Mouse (Mus musculus) 3134 (cell line): ENCODE measurements around the gene Gm45713.
"Not testable (repeated sequence)": the region's sequence is repeated elsewhere in the genome, so short reads cannot be mapped to it uniquely, and the experiment has no call there.

Experiments
- DNase-seq: peaks from one replicate; pipeline ENCODE4 v3.0.0-alpha.2; 2011; ENCODE audit warnings: low spot score; ENCODE audit not compliant: insufficient read length; ENCODE audit errors: extremely low read depth

The Gm45713 gene

DNA sequence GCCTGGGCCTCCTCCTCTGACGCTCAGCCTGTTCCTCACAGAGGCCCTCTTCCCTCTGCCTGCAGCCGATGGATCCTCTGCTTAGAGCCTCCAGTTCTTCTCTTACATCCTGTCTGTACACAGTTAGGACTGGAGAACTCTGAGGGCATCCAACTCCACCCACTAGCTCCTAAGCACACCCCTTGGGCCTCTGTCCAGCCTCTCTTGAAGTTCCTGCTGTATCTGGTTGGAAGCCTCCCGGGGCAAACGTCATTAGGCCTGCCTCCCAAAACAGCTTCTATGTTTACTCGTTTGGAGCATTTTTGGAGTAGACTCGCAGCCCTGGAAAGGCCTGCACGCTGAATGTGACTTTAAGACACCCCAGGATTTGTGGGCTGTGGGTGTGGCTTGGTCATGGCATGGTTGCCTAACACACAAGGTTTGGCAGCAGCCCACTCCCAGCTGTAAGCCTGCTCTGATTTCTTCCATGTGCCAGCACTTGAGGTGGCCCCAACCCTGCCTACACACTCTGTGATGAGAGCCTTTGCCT, 32.3 kb downstream of the Gm45713 start, which contains the start of gene Fcgrt:
TSS of gene Fcgrt (minus strand) at position 200 of the 529 bp plus-strand sequence.
- peak; percentile 83 for DNase-seq

DNA sequence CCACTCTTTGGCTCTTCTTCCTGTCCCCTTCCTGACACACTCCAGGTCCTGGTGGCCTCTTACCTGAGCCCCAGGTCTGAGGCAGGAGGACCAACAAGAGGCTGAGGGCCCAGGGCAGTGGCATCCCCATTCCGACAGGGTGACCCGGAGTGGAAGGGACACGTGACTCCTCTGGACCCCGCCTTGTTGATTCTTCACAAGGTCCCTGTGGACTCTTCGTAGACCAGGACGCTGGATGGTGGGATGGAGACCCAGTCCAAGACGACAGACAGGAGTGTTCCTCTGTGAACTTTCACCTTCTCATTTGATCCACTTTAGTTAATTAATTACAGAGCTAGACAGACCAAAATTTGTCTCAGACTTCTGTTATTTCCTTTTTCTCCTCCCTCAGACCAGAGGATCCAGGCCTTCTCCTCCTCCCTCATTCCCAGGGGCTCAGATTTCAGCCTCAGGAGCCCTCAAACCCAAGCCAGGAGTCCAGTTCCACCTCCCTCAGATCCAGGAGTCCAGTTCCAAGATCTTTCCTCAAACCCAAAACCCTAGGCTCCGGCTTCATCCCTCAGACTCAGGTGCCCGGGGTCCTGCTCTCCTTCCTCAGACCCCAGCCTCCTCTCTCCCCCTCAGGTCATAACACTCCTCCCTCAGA, 33.0 kb downstream of the Gm45713 start:
- DNase-seq: no peak

DNA sequence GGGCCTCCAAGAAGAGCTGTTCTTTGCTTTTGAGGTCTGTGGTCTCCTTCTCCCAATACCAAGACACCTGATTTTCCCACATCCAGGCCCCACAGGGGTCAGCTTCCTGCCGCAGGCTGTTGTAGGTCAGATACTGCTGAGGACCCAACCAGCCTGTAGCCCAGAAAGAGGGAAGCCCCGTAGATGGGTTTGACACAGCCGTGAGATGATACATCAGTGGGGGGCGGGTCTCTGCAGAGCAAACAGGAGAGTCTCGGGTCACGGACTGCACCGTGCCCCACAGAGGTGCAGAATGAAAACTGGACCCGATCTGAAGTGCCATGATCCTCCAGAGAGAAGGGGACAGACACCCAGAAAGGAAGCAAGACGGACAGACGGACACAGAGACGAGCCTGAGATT, 33.6 kb downstream of the Gm45713 start:
- DNase-seq: no peak

DNA sequence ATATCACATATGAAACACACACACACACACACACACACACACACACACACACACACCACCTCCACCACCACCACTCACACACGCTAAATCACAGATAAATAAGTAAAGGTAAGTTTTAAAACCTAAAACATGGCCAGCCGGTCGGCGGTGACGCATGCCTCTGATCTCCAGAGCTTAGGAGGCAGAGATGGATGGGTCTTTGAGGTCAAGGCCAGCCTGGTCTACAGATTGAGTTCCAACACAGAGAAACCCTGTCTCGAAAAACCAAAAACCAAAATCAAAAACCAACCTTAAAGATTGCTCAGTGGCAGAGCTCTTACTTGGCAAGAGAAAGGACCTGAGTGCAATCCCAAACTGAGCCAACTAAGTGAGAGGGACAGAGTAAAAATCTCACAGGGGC, 36.0 kb downstream of the Gm45713 start:
- no peak for DNase-seq

DNA sequence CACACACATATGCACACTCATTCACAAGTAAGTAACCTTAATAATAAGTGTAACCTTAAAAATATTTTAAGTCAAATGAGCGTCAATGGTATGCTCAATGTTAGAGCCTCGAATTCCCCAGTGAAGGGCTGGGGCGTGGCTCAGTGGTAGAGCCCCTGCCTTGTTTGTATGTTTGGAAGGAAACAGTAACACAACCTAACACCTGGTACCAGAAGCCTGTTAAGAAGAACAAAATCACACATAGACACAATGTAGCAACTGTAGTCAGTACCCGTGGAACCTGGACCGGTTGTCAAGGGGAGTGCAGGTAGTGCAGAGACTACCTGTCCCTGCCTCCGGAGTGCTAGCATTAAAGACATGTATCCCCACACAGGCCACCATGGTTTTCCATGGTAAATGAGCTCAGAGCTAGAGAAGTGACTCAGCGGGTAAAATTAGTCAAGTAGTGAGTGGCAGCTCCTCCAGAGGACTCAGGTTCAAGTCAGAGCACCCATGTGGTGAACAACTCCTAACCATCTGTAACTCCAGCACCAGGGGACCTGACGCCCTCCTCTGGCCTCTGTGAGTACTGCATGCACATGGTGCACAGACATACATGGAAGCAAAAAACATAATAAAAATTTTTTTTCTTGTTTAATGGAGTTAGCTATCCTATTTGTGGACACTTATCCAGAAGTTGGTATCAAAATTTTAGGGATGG, 37.3 kb downstream of the Gm45713 start:
- DNase-seq: no peak

DNA sequence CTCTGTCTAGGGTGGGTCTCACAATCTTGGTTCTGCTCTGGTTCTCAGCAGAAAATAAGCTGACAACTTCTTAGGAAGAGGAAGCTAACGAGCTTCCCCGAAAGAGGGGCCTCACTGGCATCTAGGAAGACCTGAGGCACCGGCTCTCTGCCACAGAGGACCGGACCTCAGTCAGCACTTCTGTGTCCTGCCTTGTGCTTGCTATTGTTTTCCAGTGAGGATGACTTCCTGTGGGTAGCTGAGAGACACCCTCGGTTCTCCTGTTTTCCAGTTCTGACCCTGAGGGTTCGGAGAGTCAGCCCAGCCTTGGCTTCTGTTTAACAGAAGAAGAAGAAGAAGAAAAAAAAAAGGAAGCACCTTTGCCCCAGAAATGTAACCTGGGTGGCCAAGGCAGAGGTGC, 38.6 kb downstream of the Gm45713 start:
- no peak for DNase-seq

DNA sequence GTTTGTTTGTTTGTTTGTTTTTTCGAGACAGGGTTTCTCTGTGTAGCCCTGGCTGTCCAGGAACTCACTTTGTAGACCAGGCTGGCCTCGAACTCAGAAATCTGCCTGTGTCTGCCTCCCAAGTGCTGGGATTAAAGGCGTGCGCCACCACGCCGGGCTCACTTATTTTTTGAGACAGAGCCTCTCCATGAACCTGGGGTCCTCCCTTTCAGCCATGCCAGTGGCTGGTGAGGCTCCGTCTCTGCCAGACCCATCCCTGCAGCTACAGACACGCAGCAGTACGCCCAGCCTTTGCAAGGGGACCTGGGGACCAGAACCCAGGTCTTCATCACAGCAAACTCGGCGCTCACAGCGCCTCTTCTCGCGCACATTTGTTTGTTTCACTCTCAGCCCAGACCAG, 40.1 kb downstream of the Gm45713 start:
- not testable (repeated sequence) for DNase-seq

DNA sequence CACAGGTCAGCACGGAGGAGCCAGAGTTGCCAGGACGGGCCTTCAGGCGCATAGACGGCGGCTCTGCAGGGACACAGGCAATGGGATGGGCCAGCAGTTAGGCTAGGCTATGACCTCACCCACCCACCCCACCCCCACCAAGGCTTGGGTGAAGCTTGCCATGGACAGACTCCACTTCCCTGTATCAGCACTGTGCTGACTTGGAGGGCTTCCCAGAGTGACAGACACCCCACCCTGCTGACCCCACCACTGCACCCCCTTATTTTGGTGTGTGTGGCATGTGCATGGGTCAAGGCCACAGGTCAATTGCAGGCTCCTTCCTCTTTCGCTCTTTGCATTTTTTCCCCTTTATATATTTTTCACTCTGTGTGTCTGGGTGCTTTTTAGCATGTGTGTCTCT, 40.7 kb downstream of the Gm45713 start:
- no peak for DNase-seq

DNA sequence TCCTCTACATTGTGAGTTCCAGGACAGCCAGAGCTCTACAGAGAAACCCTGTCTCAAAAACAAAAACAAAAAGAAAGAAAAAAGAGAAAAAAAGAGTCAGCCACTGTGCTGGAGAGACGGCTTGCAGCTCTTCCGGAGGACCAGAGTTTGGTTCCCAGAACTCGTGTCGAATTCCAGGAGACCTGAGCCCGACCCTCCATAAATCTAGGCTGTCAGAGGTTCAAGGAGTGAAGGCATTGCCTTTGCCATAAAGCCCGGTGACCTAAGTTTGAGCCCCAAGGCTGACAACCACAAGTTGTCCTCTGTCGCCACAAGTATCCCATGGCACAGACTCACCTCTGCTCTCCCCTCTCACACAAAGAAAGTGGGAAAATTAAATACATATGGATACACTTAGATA, 41.9 kb downstream of the Gm45713 start:
- no peak for DNase-seq

DNA sequence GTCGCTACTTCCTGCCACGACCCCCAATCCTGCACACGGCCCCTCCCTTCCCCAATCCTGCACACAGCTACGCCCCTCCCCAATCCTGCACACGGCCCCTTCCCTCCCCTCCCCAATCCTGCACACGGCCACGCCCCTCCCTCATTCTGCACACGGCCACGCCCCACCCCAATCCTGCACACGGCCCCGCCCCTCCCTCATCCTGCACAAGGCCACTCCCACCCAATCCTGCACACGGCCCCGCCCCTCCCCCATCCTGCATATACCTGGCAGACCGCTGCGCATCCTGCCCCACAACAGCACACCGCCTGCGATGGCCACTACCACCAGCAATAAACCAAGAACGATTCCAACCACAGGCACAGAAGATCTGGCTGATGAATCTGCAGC, 42.5 kb downstream of the Gm45713 start:
- DNase-seq: no peak

DNA sequence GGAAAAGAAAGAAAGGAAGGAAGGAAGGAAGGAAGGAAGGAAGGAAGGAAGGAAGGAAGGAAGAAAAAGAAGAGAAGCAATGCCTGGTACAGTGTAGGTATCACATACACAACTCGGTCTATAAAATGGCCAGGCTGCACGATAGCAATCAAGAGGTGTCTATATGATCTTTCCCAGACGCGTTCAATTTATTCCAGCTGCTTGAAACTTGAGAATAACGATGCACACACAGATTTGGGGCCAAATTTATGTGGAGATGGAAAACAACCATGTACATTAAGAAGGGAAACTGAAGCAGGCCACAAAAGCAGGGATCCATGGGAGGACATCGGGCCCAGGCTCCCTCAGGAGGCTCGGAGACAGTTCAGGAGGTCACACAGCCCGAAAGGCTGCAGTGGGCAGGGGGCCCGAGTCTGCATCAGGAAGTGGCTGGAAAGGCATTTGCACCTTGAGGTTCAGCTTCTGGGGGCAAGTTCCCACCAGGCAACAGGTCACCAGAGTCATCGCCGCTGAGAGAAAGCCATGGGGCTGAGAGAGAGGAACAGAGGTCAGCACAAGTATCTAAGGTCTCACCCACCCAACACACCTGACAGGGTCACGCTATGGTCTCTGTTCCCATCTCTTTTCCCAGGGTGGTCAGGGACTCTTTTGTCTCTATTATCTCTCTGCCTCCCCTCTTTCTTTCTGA, 43.1 kb downstream of the Gm45713 start:
- DNase-seq: no peak

DNA sequence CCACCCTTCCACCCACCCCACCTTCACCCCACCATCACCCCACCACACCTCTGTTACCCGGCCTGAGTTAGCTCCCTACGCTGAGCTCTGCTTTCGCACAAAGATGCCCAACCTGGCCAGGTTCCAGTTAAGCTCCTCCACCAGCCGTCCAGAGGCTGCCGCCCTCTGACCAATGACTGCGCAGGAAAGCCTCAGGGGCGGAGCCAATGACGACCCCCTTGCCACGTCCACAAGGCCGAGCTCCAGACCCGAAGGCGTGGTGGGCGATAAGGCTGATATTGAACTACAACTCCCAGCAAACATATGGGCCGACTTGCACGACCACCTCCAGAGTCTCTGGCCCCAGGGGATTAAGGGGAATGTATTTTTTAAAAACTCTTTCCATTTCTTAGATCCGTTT, 44.0 kb downstream of the Gm45713 start, which contains the start of gene Rcn3:
TSS of gene Rcn3 (minus strand) at position 174 of the 400 bp plus-strand sequence.
- no peak for DNase-seq

DNA sequence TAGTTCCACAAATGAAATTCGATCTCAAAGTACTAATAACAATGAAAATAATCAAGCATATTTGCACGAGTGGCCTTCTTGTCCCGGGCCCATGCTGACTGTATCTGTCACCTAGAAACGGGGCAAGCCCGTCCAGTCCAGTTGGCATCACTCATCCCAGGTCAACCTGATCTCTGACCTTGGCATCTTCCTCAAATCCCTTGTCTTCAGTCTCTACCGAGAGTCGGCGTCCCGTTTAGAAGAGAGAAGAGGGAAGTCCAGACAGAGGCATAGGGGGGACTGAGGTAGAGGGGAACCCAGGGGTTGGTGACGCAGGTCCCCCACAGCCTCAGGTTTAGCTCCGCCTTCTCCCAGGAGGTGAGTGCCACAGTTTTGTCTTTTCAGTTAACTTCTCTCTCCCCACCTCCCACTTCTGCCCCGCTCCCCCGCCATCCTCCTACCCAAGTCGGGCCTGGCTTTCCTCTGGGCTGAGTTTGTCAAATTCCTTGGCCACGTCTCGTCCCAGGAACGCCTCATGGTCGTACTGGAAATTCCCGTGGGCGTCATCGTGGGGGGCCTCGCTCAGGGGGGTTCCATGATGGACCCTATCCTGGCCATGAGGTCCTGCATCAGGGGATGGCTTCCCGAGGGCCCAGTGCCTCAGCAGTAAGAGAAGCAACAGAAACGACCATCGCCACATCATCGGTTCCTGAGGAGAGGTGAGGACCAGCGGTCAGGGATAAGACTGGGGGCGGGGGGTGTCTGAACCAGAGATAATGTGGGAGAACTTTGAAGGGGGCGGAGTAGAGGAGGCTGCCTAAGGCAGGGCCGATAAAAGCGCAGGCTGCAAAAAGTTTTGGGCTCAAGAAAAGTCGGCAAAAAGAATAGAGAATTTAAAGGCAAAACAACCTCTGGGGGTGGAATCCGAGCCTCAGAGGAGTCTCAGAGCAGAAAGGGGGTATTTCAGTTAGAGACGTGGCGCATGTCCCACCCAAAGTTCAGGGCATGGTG, 44.7 kb downstream of the Gm45713 start:
- no peak for DNase-seq

DNA sequence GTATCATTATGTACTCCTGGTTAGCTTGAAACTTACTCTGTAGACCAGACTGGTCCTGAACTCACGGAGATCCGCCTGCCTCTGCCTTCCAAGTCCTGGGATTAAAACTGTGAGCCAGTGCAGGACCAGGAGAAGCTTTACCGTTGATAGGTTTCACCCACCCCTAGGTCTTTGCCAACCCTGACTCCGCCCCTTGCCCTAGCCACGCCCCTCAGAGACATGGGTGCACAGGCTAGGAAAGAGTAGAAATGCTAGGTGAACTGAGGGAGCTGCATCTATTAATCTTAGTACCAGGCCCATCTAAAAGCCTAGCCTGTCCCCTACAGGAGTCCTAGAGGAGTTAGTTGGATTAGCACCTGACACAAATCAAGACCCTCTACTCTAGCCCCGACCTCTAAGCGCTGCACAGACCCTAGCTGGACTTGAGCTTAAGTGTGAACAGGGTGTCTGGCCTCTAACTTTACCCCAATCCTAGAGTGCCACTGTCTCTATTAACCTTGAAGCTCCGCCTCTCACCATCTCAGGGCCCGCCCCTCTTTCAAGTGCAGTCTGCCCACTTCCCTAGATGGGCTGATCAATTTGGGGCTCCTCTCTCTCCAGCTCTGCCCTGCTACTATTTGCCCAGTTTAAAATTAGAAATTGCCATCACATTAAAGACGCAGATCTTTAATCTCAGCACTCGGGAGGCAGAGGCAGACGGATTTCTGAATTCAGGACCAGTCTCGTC, 45.6 kb downstream of the Gm45713 start:
- no peak for DNase-seq

DNA sequence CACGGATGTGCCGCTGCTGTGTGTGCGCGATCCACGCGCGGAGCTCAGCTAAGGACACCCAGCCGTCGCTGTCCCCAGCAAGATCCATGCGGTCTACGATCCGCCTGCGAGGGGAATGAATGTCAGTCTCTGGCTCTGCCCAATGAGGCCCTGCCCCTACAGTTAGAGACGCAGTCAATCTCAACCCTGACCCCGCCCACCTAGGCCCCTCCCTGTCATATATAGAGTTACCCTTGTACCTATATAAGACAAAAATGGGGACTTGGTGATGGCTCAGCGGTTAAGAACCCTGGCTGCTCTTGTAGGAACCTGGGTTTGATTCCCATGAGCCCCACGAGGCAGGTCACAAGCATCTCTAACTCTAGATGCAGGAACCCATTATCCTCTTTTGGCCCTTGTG, 47.4 kb downstream of the Gm45713 start:
- no peak for DNase-seq

DNA sequence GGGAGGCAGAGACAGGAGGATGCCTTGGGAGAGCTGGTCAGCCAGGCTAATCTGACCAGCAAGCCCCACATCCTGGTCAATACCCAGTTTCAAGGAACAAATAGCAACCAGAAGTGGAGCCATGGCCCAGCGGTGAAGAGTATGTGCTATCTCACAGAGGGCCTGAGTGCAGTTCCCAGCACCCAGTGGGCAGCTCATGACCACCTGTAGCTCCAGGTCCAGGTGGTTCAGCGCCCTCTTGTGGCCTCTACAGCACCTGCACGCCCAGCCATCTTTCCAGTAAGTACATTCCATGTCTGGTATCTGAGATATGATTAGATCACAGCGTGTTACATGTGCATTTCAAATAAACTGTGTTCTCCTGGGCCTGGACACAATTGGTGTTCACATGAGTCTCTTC, 49.9 kb downstream of the Gm45713 start:
- DNase-seq: no peak

DNA sequence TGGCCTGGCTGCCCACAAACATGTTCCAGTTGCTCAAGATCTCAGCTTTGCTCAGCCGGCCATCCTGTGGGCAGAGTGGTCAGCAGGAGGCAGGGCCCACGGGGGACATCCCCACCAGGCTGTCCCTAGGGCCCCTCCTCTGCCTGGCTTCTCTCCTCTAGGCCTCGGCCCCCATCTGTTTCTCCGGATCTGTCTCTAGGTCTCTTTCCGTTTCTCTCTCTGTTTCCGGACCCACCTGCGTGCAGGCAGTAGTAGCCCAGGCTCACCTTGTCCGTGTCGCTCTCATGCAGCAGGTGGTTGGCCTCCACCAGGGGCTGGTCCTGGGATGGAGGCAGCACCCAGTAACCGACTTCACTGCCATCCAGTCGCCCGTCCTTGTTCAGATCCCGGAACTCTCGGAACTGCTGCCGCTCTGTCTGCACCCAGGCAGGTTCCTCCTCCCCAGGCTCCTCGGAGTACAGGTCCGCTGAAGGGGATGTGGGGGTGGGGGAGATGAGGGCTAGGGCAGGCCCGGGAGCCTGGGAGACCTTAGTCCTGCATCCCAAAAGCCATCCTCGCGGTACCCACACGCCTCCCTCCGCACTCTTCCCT, 52.6 kb downstream of the Gm45713 start:
- no peak for DNase-seq

DNA sequence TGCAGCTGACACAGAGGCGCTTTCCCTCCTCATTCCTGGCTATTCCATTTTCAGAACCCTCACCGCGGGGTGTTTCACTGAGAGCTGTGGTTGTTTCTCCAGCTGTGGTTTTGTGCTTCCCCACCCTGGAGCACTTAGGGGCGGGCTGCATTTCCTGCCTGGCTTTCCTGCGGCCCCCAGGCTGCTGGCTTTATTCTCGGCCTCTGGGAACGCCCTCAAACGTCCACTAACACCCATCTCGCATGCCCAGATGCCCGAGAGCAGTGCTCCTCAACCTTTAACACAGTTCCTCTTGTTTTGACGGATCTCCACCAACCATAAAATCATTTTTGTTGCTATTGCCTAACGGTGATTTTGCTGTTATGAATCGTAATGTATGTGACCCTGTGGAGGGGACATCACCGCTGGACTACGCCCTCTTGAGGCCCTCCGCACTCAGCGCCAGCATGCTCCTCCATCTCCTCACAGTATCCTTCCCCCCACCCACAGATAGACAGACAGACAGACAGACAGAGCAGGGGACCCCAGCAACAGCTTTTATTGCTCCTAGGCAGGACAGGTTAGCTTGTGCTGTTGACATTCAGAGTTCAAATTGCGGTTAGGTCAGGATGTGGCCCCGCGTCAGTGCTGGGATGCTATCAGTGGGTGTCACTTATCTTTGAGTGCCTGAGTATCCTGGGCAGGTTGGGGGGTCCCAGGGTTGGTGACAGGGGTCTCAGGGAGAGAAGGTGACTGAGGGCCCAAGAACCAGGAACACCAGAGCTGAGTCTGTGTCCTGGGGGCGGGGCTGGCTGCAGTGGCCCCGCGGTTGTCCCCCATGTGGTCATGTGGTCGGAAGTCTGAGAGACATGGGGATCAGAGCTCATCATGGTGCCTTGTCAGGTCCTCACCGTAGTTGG, 53.4 kb downstream of the Gm45713 start:
- DNase-seq: peak; percentile 41
